Mouse (Mus musculus) liver, embryonic 14 days (tissue): Measurements from ENCODE around the gene Gm11733. TPM values are rescaled to one million over a fixed set of nuclear protein-coding genes. Genes with fewer than 3 reads are reported as not detected.

ENCODE experiments used
- polyA plus RNA-seq: library from polyadenylated mRNA; depleted of rRNA; stranded (reverse); fragments of >200 nt; gene quantifications from 2 replicates; pipeline ENCODE4 v1.2.3, GENCODE M21; 2012; rRNA removed

Gm11733 gene
- not detected in 2 replicates for polyA plus RNA-seq

DNA sequence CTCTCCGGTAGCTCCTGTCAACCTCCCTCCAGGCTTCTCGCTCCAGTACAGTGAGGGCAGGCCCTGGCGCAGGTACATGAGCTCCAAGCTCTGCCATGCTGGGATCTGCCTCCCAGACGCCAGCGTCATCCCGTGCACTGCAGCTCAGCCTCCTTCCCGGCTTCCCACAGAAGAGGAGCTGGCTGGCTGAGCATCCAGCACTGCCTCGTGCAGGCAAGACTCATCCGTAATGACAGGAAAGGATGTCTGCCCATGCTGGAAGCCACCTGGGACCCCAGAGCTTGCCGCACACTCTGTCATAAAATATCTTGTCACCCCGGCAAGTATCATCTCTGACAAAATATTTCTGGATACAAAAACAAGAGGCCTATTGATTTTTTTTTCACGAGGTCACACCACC lies at the start of gene Gm11733:
Gene Gm11733, plus strand, starts transcription at position 171 of the 400 bp plus-strand sequence.

Other genes starting within 250 kb of the Gm11733 start
- gene Tnrc6c, start 169.9 kb downstream of the Gm11733 start, polyA plus RNA-seq: 3.4 and 3.6 TPM in 2 replicates